Mouse (Mus musculus): Measurements from ENCODE around the gene Bcam.

DNA sequence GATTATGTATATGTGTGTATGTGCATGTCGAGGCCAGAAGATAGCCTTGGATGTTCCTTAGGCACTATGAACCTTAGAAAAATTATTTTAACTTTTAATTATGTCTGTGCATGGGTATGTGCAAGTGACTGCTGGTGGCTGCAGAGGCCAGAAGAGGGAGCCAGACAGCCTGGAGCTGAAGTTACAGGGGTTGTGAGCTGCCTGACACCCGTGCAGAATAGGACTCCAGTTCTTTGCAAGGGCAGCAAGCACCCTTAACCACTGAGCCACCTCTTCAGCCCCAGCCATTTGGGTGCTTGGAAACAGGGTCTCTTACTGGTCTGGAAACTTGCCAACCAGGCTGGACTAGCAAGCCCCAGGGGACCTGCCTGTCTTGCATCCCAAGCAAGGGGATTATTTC, 15.8 kb downstream of the Bcam start:
- TF ChIP-seq TCF12 (IDR thresholded peaks at IDR 0.05; ENCODE audit: insufficient read depth, poor library complexity, severe bottlenecking), result no peak
- TF ChIP-seq E2F4 (IDR thresholded peaks at IDR 0.05; ENCODE audit: insufficient read depth), result no peak
- no peak for TF ChIP-seq POLR2A (IDR thresholded peaks at IDR 0.05; ENCODE audit: insufficient read length, low read depth)
- TF ChIP-seq CEBPB (IDR thresholded peaks at IDR 0.05; ENCODE audit: insufficient read depth, poor library complexity, severe bottlenecking), result no peak
- TF ChIP-seq MAX (IDR thresholded peaks at IDR 0.05; ENCODE audit: low read depth), result no peak
- TF ChIP-seq SRF (IDR thresholded peaks at IDR 0.05; ENCODE audit: control insufficient read depth, insufficient read length, low read depth), result no peak
